Mouse (Mus musculus) megakaryocyte-erythroid progenitor cell, adult 5 weeks (primary cell): ENCODE results near the gene Gm28079. TPM values are rescaled to one million over a fixed set of nuclear protein-coding genes. Genes with fewer than 3 reads are reported as not detected.

Experiments
- polyA plus RNA-seq: library from polyadenylated mRNA; stranded (reverse); fragments of >175 nt; gene quantifications from 2 replicates; pipeline ENCODE4 v1.2.3, GENCODE M21; 2012

The Gm28079 gene
- polyA plus RNA-seq = not detected in 2 replicates

DNA sequence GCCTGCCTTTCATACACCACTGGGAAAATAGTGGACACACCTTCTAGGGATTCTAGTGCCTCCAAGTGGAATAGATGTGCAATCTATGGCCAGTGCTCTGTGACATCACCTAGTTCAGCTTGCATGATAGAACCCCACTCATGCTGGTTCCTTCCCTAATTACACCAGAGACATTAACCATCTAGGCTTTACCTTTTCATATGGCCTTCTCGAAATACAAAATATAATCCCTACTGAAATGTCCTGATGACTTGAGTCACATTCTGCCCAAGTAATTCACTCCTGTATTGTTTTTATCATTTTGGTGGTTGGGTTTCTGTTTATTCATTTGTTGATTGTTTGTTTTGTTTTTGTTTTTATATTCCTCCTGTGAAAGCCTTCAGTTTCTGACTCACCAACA, at the start of gene Gm28079:
Gene Gm28079, minus strand, starts transcription at position 101 of the 400 bp plus-strand sequence.

